Mouse (Mus musculus) thymus, adult 2 months (tissue): Measurements from ENCODE around the gene Gm45717. TPM values are rescaled to one million over a fixed set of nuclear protein-coding genes. Genes with fewer than 3 reads are reported as not detected.

Experiments
- DNase-seq: peaks from one replicate; pipeline ENCODE4 v3.0.0; 2021
- H3K27ac ChIP-seq: fragments of 200-500 bp; 2 replicates; pipeline ENCODE4 v1.5.1; 2012; ENCODE audit warnings: low read length, control low read depth; ENCODE audit not compliant: control insufficient read depth, insufficient read depth
- H3K27me3 ChIP-seq: fragments of 200-500 bp; 2 replicates; pipeline ENCODE4 v1.6.1; 2012; ENCODE audit warnings: mild to moderate bottlenecking, low read length, moderate library complexity, mixed read lengths; ENCODE audit not compliant: control insufficient read depth, insufficient read depth
- H3K36me3 ChIP-seq: fragments of 200-500 bp; 2 replicates; pipeline ENCODE4 v1.6.1; 2012; ENCODE audit warnings: mild to moderate bottlenecking, low read length, moderate library complexity; ENCODE audit not compliant: control insufficient read depth, insufficient read depth
- H3K4me1 ChIP-seq: fragments of 200-500 bp; replicated peaks from 2 replicates; pipeline ENCODE4 v1.6.1; 2012; ENCODE audit warnings: low read length; ENCODE audit not compliant: control insufficient read depth, insufficient read depth
- H3K4me3 ChIP-seq: fragments of 200-500 bp; 2 replicates; pipeline ENCODE4 v1.5.1; 2012; ENCODE audit warnings: mild to moderate bottlenecking, low read length, control low read depth, moderate library complexity; ENCODE audit not compliant: control insufficient read depth, insufficient read depth
- CTCF ChIP-seq: fragments of 200-500 bp; IDR thresholded peaks from 2 replicates; pipeline ENCODE4 v1.5.1; 2012; ENCODE audit warnings: mild to moderate bottlenecking, control low read depth, low read length, moderate library complexity, borderline replicate concordance; ENCODE audit not compliant: control insufficient read depth, poor library complexity, insufficient read depth; ENCODE audit errors: extremely low read depth
- POLR2A ChIP-seq: fragments of 200-500 bp; IDR thresholded peaks from 2 replicates; pipeline ENCODE4 v1.6.1; 2012; ENCODE audit warnings: mild to moderate bottlenecking, low read length, control low read depth, moderate library complexity; ENCODE audit not compliant: control insufficient read depth, poor library complexity, insufficient read depth; ENCODE audit errors: extremely low read depth
- WGBS: fragments of 180-500 bp; shearing (Covaris S2); methylation state at CpG from one replicate; pipeline ENCODE4 v1.1.7; 2018; 5-methylcytosine and 5-hydroxymethylcytosine counted together
- polyA plus RNA-seq: library from polyadenylated mRNA; depleted of rRNA; stranded (reverse); fragments of >200 nt; gene quantifications from 2 replicates; pipeline ENCODE4 v1.2.3, GENCODE M21; 2012

The Gm45717 gene
- polyA plus RNA-seq, 1 experiment = not detected

DNA sequence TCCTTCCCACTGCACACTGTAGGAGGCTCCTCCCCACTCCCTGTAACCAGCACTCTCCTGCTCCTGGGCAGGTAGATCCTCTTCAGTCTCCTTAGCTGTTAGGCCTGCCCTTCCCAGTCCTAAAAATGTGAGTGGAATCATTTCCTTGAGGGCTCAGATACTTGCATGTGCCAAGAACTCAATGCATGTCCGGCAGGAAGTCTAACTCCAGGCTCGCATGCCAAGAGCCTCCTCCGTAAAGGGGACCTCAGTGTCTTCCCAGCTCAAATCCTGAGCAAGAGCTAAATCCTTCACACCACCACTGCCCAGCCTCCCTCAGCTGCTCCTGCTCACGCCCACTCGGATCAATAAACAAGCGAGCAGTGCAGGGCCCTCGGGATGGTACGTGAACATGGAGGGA lies 4.7 kb downstream of the Gm45717 start:
- WGBS = 96% methylated on average over 8 of the region's 8 CpGs
- Histone ChIP-seq H3K27me3 (no peaks in the 10 kb centered on the region), H3K36me3 (no peaks in the 10 kb centered on the region), H3K4me3 (no peak overlapping the region), H3K4me1 (peaks cover 31% of the 10 kb centered on the region), H3K27ac (no peak overlapping the region)
- DNase-seq = no peak
- no peak for TF ChIP-seq POLR2A
- TF ChIP-seq CTCF = no peak

DNA sequence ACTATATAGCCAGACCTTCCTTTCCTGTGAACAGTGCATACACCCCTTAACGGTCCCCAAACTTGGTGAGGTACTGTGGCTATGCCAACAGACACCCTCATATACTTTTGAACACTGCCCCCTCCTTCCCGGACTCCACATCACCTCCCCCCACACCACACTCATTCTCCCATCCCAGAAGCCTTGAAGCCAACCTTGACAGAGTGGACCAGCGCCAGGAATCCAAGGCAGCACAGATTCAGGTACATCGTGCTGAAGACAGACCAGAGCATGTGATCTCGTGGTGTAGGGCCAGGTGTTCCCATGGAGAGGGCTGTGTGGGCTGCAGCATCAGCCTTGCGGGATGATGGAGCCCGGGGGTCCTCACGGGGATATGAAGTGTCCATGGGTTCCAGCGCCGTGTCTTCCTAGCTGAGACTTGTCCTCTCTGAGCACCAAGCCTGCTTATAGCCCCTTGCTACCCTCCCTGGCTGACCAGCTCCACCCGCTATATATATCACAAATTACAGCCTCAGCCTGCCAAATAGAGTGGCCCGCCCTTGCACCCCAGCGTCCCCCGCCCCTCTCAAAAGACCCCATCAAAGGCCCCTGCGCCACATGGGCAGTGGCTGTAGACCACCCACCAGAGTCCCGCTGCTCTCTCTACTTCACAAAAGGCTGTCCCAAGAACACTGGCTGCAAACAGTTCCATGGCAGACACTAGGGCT lies 5.8 kb downstream of the Gm45717 start, which contains the start of gene Ifitm5:
Gene Ifitm5 (minus strand): TSS at position 468 of the 707 bp plus-strand sequence.
- TF ChIP-seq POLR2A (no peak), CTCF (no peak)
- 90% methylated on average over 16 of the region's 16 CpGs for WGBS
- no peak for DNase-seq
- Histone ChIP-seq H3K4me3 (no peak within 1 kb of the TSS), H3K27ac (no peak within 1 kb of the TSS), H3K4me1 (peaks cover 30% of the 10 kb centered on the region), H3K36me3 (no peaks in the 10 kb centered on the region), H3K27me3 (no peaks in the 10 kb centered on the region)

DNA sequence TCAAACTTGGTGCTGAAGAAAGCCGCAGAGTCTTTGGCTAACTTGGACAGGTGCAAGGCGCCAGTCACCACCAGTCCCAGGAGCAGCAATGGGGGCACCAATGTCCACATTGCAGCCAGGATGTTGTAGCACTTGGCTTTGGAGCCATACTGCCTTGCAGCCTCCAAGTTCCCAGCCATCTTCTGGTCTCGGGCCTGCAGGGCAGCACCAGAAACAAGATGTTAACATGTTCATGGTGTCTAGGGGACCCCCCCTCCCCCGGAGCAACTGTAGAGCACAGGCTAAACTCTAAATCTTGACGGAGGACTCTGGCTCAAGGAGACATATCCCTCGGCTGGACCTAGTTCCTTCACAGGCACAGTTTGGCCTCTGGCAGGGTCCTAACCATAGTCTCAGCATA lies 6.5 kb downstream of the Gm45717 start:
- Histone ChIP-seq H3K36me3 (no peaks in the 10 kb centered on the region), H3K27me3 (no peaks in the 10 kb centered on the region), H3K4me3 (no peak overlapping the region), H3K27ac (no peak overlapping the region), H3K4me1 (peaks cover 24% of the 10 kb centered on the region)
- DNase-seq = no peak
- 96% methylated on average over 6 of the region's 6 CpGs for WGBS
- no peak for TF ChIP-seq CTCF
- no peak for TF ChIP-seq POLR2A

DNA sequence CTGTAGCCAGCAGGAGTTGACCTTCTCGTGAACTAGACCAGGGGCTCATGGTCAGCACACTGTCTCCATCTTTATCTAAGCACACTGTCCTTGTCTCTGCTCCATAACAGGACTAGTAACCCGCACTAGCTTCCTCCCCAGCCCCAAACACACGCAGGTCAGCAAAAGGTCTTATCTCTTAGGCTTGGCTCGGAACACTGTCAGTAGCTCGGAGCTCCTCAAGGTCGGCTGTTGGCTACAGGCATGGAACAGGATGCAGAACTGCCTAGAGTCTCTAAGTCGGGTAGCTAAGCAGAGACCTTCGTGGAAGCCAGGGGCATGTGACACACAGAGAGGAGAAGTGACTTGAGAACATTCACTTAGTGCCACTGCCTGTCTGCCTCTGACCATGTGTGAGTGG lies 7.6 kb downstream of the Gm45717 start:
- DNase-seq = no peak
- TF ChIP-seq CTCF (no peak), POLR2A (no peak)
- Histone ChIP-seq H3K4me3 (no peak overlapping the region), H3K27me3 (no peaks in the 10 kb centered on the region), H3K36me3 (no peaks in the 10 kb centered on the region), H3K4me1 (peaks cover 21% of the 10 kb centered on the region), H3K27ac (no peak overlapping the region)
- WGBS = 88% methylated on average over 8 of the region's 8 CpGs

DNA sequence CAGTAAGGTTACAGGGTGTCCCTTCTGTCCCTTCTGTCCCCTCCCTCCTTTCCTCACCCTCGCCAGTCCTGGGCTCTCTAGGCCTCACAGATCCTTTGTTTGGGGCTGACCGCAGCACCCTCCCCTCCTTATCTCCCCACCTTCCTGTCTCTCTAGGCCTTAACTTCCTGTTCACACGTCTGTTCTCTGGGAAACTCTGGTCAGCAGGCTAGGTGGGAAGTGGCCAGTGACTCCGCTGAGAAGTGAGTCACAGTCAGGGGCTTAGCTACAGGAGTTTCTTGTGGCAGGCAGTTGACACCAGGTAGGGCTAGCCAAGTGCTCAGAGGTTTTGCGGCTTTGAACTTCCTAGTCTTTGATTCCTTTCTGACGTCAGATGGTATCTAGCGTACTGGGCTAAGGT lies 8.8 kb downstream of the Gm45717 start:
- Histone ChIP-seq H3K4me3 (no peak overlapping the region), H3K27me3 (no peaks in the 10 kb centered on the region), H3K36me3 (no peaks in the 10 kb centered on the region), H3K27ac (no peak overlapping the region), H3K4me1 (peaks cover 31% of the 10 kb centered on the region)
- TF ChIP-seq POLR2A (no peak), CTCF (no peak)
- WGBS = 9% methylated on average over 7 of the region's 7 CpGs
- DNase-seq = no peak

DNA sequence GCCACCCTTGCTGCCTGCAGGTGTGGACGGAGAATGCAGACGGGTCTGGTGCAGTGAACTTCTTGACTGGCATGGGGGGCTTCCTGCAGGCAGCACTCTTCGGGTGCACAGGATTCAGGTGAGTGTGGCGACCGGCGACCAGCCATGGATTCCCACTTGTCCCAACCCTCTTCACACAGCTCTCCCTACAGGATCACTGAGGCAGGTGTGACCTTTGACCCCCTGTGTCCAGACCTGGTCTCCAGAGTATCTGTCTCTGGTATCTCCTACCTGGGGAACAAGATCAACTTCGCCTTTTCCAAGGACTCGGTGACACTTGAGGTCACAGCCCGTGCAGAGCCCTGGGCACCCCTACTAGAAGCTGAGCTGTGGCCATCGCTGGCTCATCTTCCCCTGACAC lies 9.4 kb downstream of the Gm45717 start:
- 91% methylated on average over 10 of the region's 10 CpGs for WGBS
- Histone ChIP-seq H3K27ac (no peak overlapping the region), H3K4me3 (no peak overlapping the region), H3K27me3 (no peaks in the 10 kb centered on the region), H3K4me1 (peaks cover 33% of the 10 kb centered on the region), H3K36me3 (no peaks in the 10 kb centered on the region)
- DNase-seq = no peak
- TF ChIP-seq CTCF = no peak
- no peak for TF ChIP-seq POLR2A
